Mouse (Mus musculus) hindbrain, embryonic 16.5 days (tissue): Measurements from ENCODE around the gene Fancc. TPM values are rescaled to one million over a fixed set of nuclear protein-coding genes. Genes with fewer than 3 reads are reported as not detected.

Experiments
- ATAC-seq: fragments of 200-750 bp; cut with Nextera tagmentation; 2 replicates; pipeline ENCODE4 v1.8.0; 2017; ENCODE audit warnings: moderate TSS enrichment, moderate library complexity
- H3K27ac ChIP-seq: fragments of 300-500 bp; sonication (generic); 2 replicates; pipeline ENCODE4 v1.5.1; 2014; ENCODE audit warnings: low read depth, mild to moderate bottlenecking, control low read depth, low read length, moderate library complexity
- H3K27me3 ChIP-seq: fragments of 300-500 bp; sonication (generic); replicated peaks from 2 replicates; pipeline ENCODE4 v1.6.1; 2014; ENCODE audit warnings: low read length; ENCODE audit not compliant: control insufficient read depth, insufficient read depth
- H3K36me3 ChIP-seq: fragments of 300-500 bp; sonication (generic); 2 replicates; pipeline ENCODE4 v1.6.1; 2014; ENCODE audit warnings: mild to moderate bottlenecking, low read length, moderate library complexity, mixed read lengths; ENCODE audit not compliant: control insufficient read depth, insufficient read depth
- H3K4me1 ChIP-seq: fragments of 300-500 bp; sonication (generic); 2 replicates; pipeline ENCODE4 v1.6.1; 2014; ENCODE audit warnings: low read depth, low read length; ENCODE audit not compliant: control insufficient read depth, insufficient read depth
- H3K4me2 ChIP-seq: fragments of 300-500 bp; sonication (generic); 2 replicates; pipeline ENCODE4 v1.6.1; 2014; ENCODE audit warnings: mild to moderate bottlenecking, low read length, control low read depth, moderate library complexity
- H3K4me3 ChIP-seq: fragments of 300-500 bp; sonication (generic); 2 replicates; pipeline ENCODE4 v1.5.1; 2014; ENCODE audit warnings: mild to moderate bottlenecking, low read length, control low read depth, moderate library complexity
- H3K9ac ChIP-seq: fragments of 300-500 bp; sonication (generic); 2 replicates; pipeline ENCODE4 v1.6.1; 2014; ENCODE audit warnings: low read depth, mild to moderate bottlenecking, control low read depth, low read length, moderate library complexity
- H3K9me3 ChIP-seq: fragments of 300-500 bp; sonication (generic); 2 replicates; pipeline ENCODE4 v1.6.1; 2014; ENCODE audit warnings: mild to moderate bottlenecking, low read length, moderate library complexity; ENCODE audit not compliant: control insufficient read depth
- WGBS: fragments of 180-500 bp; shearing (Covaris S2); extraction: QIAGEN DNeasy Blood & Tissue Kit; methylation state at CpG from one replicate; pipeline ENCODE4 v1.1.7; 2014; 5-methylcytosine and 5-hydroxymethylcytosine counted together
- polyA plus RNA-seq: library from polyadenylated mRNA; unstranded; fragments of >200 nt; fragmentation: Nextera tagmentation; extraction: Ambion mirVana; gene quantifications from 2 replicates; pipeline ENCODE4 v1.2.1, GENCODE M21; 2015

The Fancc gene
- polyA plus RNA-seq, 1 experiment from 2014 or later = 16.0 TPM

GRCm38 (mm10) chr13:63245218-63245617 lies 251.9 kb downstream of the Fancc start:
- no peak overlapping the region for H3K4me2 ChIP-seq
- no peak for ATAC-seq
- 45% methylated on average over 9 of the region's 9 CpGs for WGBS
- 0 out of 2 replicates have a peak, but pooled peaks cover 2% of the 10 kb centered on the region for H3K27me3 ChIP-seq
- no peaks in the 10 kb centered on the region for H3K36me3 ChIP-seq
- H3K4me3 ChIP-seq = no peak overlapping the region
- H3K4me1 ChIP-seq = peaks cover 11% of the 10 kb centered on the region
- H3K9me3 ChIP-seq = no peaks in the 10 kb centered on the region
- no peak overlapping the region for H3K27ac ChIP-seq
- H3K9ac ChIP-seq = no peak overlapping the region

GRCm38 (mm10) chr13:63244425-63244824 lies 252.7 kb downstream of the Fancc start:
- WGBS = 52% methylated on average over 3 of the region's 3 CpGs
- no peaks in the 10 kb centered on the region for H3K36me3 ChIP-seq
- ATAC-seq = no peak
- peaks cover 13% of the 10 kb centered on the region for H3K4me1 ChIP-seq
- H3K9me3 ChIP-seq = no peaks in the 10 kb centered on the region
- H3K4me3 ChIP-seq = no peak overlapping the region
- H3K27me3 ChIP-seq = 0 out of 2 replicates have a peak, but pooled peaks cover 2% of the 10 kb centered on the region
- no peak overlapping the region for H3K9ac ChIP-seq
- H3K4me2 ChIP-seq = no peak overlapping the region
- H3K27ac ChIP-seq = no peak overlapping the region

- no peak overlapping the region for H3K4me3 ChIP-seq
- H3K27ac ChIP-seq = no peak overlapping the region
- peaks cover 17% of the 10 kb centered on the region for H3K4me1 ChIP-seq
These were observed 253.5 kb downstream of the Fancc start for GRCm38 (mm10) chr13:63243586-63243985.

GRCm38 (mm10) chr13:63242401-63243192 lies 254.5 kb downstream of the Fancc start:
- ATAC-seq = no peak
- H3K36me3 ChIP-seq = no peaks in the 10 kb centered on the region
- no peak overlapping the region for H3K4me3 ChIP-seq
- 0 out of 2 replicates have a peak, but pooled peaks cover 2% of the 10 kb centered on the region for H3K27me3 ChIP-seq
- peaks cover 17% of the 10 kb centered on the region for H3K4me1 ChIP-seq
- H3K9me3 ChIP-seq = no peaks in the 10 kb centered on the region
- 78% methylated on average over 10 of the region's 10 CpGs for WGBS
- no peak overlapping the region for H3K9ac ChIP-seq
- H3K4me2 ChIP-seq = peak overlapping the region; percentile 8
- H3K27ac ChIP-seq = no peak overlapping the region

More at GRCm38 (mm10) chr13:63243586-63243985, 253.5 kb downstream of the Fancc start:
- 81% methylated on average over 5 of the region's 5 CpGs for WGBS
- Histone ChIP-seq H3K9me3 (no peaks in the 10 kb centered on the region), H3K27me3 (0 out of 2 replicates have a peak, but pooled peaks cover 2% of the 10 kb centered on the region), H3K9ac (no peak overlapping the region), H3K36me3 (no peaks in the 10 kb centered on the region), H3K4me2 (no peak overlapping the region)
- no peak for ATAC-seq

GRCm38 (mm10) chr13:63241665-63242064 lies 255.4 kb downstream of the Fancc start:
- Histone ChIP-seq H3K4me3 (no peak overlapping the region), H3K27me3 (0 out of 2 replicates have a peak, but pooled peaks cover 2% of the 10 kb centered on the region), H3K27ac (no peak overlapping the region), H3K4me2 (peak overlapping the region; percentile 90), H3K9ac (peak overlapping the region; percentile 35), H3K4me1 (peaks cover 17% of the 10 kb centered on the region), H3K36me3 (no peaks in the 10 kb centered on the region), H3K9me3 (no peaks in the 10 kb centered on the region)
- WGBS = 97% methylated on average over 3 of the region's 3 CpGs
- ATAC-seq = no peak

- H3K4me2 ChIP-seq = peak overlapping the region; percentile 90
- no peak for ATAC-seq
- peaks cover 17% of the 10 kb centered on the region for H3K4me1 ChIP-seq
- 0 out of 2 replicates have a peak, but pooled peaks cover 2% of the 10 kb centered on the region for H3K27me3 ChIP-seq
- H3K27ac ChIP-seq = no peak overlapping the region
- H3K4me3 ChIP-seq = peak overlapping the region; percentile 86
- no peaks in the 10 kb centered on the region for H3K9me3 ChIP-seq
- 39% methylated on average over 5 of the region's 5 CpGs for WGBS
- H3K9ac ChIP-seq = peak overlapping the region; percentile 88
- H3K36me3 ChIP-seq = no peaks in the 10 kb centered on the region
These were observed 256.2 kb downstream of the Fancc start for GRCm38 (mm10) chr13:63240835-63241234.

GRCm38 (mm10) chr13:63239877-63240671 lies 257.0 kb downstream of the Fancc start:
- Histone ChIP-seq H3K9ac (peak overlapping the region; percentile 88), H3K9me3 (no peaks in the 10 kb centered on the region), H3K27ac (peak overlapping the region; percentile 81), H3K27me3 (0 out of 2 replicates have a peak, but pooled peaks cover 2% of the 10 kb centered on the region), H3K4me3 (peak overlapping the region; percentile 86), H3K4me1 (peaks cover 17% of the 10 kb centered on the region), H3K4me2 (peak overlapping the region; percentile 90), H3K36me3 (no peaks in the 10 kb centered on the region)
- WGBS = under 1% methylated on average over 40 of the region's 51 CpGs
- peak; percentile 91 for ATAC-seq

GRCm38 (mm10) chr13:63239301-63239804 lies 257.7 kb downstream of the Fancc start:
- no peaks in the 10 kb centered on the region for H3K36me3 ChIP-seq
- H3K9ac ChIP-seq = peak overlapping the region; percentile 88
- WGBS = 7% methylated on average over 11 of the region's 11 CpGs
- H3K27ac ChIP-seq = peak overlapping the region; percentile 81
- H3K4me2 ChIP-seq = peak overlapping the region; percentile 90
- H3K4me3 ChIP-seq = peak overlapping the region; percentile 86
- H3K27me3 ChIP-seq = 0 out of 2 replicates have a peak, but pooled peaks cover 2% of the 10 kb centered on the region
- no peaks in the 10 kb centered on the region for H3K9me3 ChIP-seq
- H3K4me1 ChIP-seq = peaks cover 17% of the 10 kb centered on the region
- ATAC-seq = peak; percentile 81
